Mouse (Mus musculus): ENCODE measurements around the gene Inhbc.

GRCm38 (mm10) chr10:127340577-127341359 lies 29.5 kb downstream of the Inhbc start:
- TF ChIP-seq CTCF (IDR thresholded peaks at IDR 0.05; ENCODE audit: low read depth) (no peak), EP300 (IDR thresholded peaks at IDR 0.05; ENCODE audit: low read depth) (no peak)
